Comparison of ENCODE assay signal across 8 mouse cellular contexts in genomic region chr5:148978458-148979165, GRCm38 (mm10). TPM values are rescaled to one million over a fixed set of nuclear protein-coding genes. Genes with fewer than 3 reads are reported as not detected.
DNase-seq lines count a peak whose midpoint lies in the region; ATAC-seq lines count a peak whose summit lies in the region.

No protein-coding gene starts in this region.

- no peaks in the 10 kb centered on the region for H3K36me3 ChIP-seq in liver, embryonic 15.5 days (replicated peaks)

- peak overlapping the region; percentile 68 for H3K27ac ChIP-seq in liver, embryonic 15.5 days (replicated peaks)

- no peaks in the 10 kb centered on the region for H3K27me3 ChIP-seq in liver, embryonic 15.5 days

- no peak overlapping the region for H3K4me3 ChIP-seq in liver, embryonic 15.5 days (replicated peaks)

- H3K9me3 ChIP-seq in liver, embryonic 15.5 days (replicated peaks) = no peaks in the 10 kb centered on the region

- 0 out of 2 replicates have a peak overlapping the region, but pooled peaks have one; percentile 5 for H3K4me2 ChIP-seq in liver, embryonic 15.5 days

- DNase-seq in adrenal gland, adult 2 months = peak; percentile 40
- no peak for DNase-seq in adrenal gland, postnatal 4 days (ENCODE audit: low spot score in 2 of 2)
- DNase-seq in B cell, adult 2 months = peak; percentile 63 to 65
- peak; percentile 84 for DNase-seq in kidney, adult 18-20 months
- no peak for DNase-seq in right cerebral cortex, postnatal 10 days (ENCODE audit: low spot score in 2 of 2)

- peaks cover 35% of the 10 kb centered on the region for H3K4me1 ChIP-seq in liver, embryonic 15.5 days (replicated peaks)

- ATAC-seq in liver, embryonic 15.5 days (ENCODE audit: insufficient read depth) = peak; percentile 64
- ATAC-seq in frontal cortex, adult (ENCODE audit: low TSS enrichment) = no peak
- ATAC-seq in inflammation-experienced regulatory T-cells, adult 6 months = no peak

- H3K9ac ChIP-seq in liver, embryonic 15.5 days = no peak overlapping the region

- WGBS in liver, embryonic 15.5 days (ENCODE audit: insufficient replicate concordance) = 50% methylated on average over 18 of the region's 18 CpGs

RNA-seq across cellular contexts. Expression of gene Gm42791, which starts 16.3 kb away (rescaled TPM):
- total RNA-seq in adrenal gland, adult 2 months (2021) = 1 to 10 TPM; 6.3 to 6.5 TPM
- not detected in 2 replicates for polyA plus RNA-seq in adrenal gland, adult 2 months (2012; rRNA removed)
- total RNA-seq in adrenal gland, postnatal 4 days (2021) = 1 to 10 TPM; 4.3 to 6.5 TPM
- polyA plus RNA-seq in liver, embryonic 15.5 days (2015; fragmentation: Nextera tagmentation; extraction: Ambion mirVana) = 1.1 TPM in 1 of 2 replicates, not detected in the other
- polyA plus RNA-seq in inflammation-experienced regulatory T-cells, adult 6 months (2017; shearing (Covaris generic)) = not detected

RNA-seq across cellular contexts. Expression of gene Katnal1, which starts 49.5 kb away (rescaled TPM):
- 10 to 100 TPM in 1 of 2 experiments, 1 to 10 TPM in 1; 6.5 to 10.1 TPM for total RNA-seq in adrenal gland, adult 2 months (2021)
- 3.2 and 3.8 TPM in 2 replicates for polyA plus RNA-seq in adrenal gland, adult 2 months (2012; rRNA removed)
- total RNA-seq in adrenal gland, postnatal 4 days (2021) = 10 to 100 TPM; 10.1 to 12.8 TPM
- polyA plus RNA-seq in liver, embryonic 15.5 days (2015; fragmentation: Nextera tagmentation; extraction: Ambion mirVana) = 8.1 and 9.0 TPM in 2 replicates
- polyA plus RNA-seq in inflammation-experienced regulatory T-cells, adult 6 months (2017; shearing (Covaris generic)) = 1 to 10 TPM; 2.1 to 3.7 (median 3.7) TPM

Comparison
In these comparisons a context has a peak if more than half of its experiments do, and no peak if none do; other contexts are left out.
1. DNase-seq: peak in adrenal gland, adult 2 months (single experiment), B cell, adult 2 months (2 of 2) and kidney, adult 18-20 months (single experiment); none in adrenal gland, postnatal 4 days (0 of 2) and right cerebral cortex, postnatal 10 days (0 of 2).